Mouse (Mus musculus) erythroblast, embryonic 14.5 days (primary cell): ENCODE measurements around the gene Rabl6.

Experiments
- GATA1 ChIP-seq: IDR thresholded peaks from 2 replicates; pipeline ENCODE4 v1.6.1; 2012; ENCODE audit warnings: low read length, inconsistent platforms, mixed read lengths
- TAL1 ChIP-seq: IDR thresholded peaks from 3 replicates; pipeline ENCODE4 v1.6.1; 2012; ENCODE audit warnings: low read length, inconsistent platforms, mixed read lengths

DNA sequence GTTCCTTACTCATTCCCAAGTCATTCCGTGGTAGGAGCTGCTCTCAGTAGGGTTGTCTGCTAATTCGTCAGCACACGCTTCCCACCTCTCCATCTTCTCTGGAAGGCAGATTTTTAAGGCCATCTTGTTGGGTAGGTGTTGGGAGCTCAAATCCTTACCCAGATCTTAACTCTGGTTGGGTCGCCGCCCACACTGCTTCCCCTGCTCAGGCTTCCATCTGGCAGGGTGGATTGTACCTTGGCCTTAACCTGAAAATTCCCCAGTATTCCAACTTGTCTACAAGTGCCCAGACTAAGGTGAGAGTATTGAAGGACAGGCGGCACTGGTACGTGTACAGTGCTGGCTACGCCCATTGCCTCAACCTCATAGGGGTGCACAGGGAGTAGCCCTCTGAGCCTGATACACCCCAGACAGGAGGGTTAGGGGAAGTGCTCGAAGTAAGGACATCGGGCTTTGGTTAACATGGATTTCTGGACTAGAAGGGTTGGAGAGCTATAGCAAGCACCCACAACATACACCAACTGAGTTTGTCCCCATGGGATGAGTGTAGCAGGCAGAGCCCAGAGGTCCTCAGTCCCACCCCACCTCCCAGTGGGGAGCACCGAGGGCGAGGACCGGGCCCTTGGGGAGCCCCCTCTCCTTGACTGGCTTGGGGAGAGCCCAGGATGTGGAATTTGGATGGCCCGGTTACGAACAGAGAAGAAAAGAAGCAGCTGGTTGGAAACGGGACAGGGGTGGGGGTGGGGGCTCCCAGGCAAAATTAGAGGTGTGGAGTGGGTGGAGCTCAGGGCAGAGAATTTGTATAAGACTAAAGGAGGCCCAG is 32.1 kb downstream of the Rabl6 start:
- TF ChIP-seq GATA1: no peak
- no peak for TF ChIP-seq TAL1
